Comparison of ENCODE assay signal across 4 mouse cellular contexts in genomic region chr3:5950243-5950642, GRCm38 (mm10).
A peak's percentile ranks its signal among the peaks of the same experiment; 100 is the strongest.
DNase-seq lines count a peak whose midpoint lies in the region; ATAC-seq lines count a peak whose summit lies in the region.

No protein-coding gene starts in this region.

- 0 out of 2 replicates have a peak, but pooled peaks have one; percentile 69 for ATAC-seq in common myeloid progenitor, adult 5-6 weeks (replicated peaks; ENCODE audit: low read depth, poor library complexity, severe bottlenecking)
- peak; percentile 54 for ATAC-seq in inflammation-experienced regulatory T-cells, adult 6 months
- ATAC-seq in megakaryocyte progenitor cell, adult 5-6 weeks (replicated peaks; ENCODE audit: poor library complexity): peak; percentile 66

- peak; percentile 17 for DNase-seq in R1 (ENCODE audit: low read depth, low spot score)

Comparison
In these comparisons a context has a peak if more than half of its experiments do, and no peak if none do; other contexts are left out.
1. Peak in every context shown above with its lines: DNase-seq and ATAC-seq.